Mouse (Mus musculus): Measurements from ENCODE around the gene Cda.

The Cda gene

DNA sequence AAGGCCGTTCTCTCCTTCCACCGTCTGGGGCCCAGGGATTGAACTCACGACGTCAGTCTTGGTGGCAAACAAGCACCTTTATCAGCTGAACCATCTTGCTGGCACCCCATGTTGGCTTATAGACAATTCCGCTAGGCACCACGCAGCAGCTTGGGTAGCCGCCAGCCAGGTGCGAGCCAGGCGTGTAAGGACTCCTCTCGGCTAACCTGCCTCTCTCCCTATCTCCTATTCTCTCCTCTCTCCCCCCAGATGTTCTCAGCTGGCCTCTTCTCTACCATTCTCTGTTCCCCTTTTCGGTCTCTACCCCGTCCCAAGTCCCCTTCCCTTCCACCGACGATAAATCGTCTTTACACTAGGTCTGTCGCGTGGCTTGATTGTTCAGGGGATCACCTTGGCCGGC is 64.0 kb downstream of the Cda start:
- no peak for DNase-seq

DNA sequence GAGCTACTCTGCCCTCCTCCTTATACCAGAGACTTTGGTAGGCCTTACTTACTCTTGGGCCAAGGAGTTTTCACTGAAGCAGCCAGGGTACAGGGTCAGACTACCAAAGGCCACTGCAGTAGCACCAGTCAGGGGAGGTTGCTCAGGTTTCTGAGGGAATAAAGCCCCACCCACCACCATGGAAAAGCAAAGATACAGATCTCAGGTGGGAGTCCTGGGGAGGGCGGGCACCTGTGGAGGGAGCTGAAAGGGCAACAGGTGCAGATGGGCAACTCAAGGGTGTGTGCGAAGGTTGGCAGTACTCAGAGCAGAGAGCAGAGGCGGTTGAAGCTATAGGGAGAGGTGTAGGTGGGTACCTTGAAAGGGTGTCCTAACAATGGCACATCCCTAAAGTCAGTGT is 64.8 kb downstream of the Cda start:
- DNase-seq = no peak

DNA sequence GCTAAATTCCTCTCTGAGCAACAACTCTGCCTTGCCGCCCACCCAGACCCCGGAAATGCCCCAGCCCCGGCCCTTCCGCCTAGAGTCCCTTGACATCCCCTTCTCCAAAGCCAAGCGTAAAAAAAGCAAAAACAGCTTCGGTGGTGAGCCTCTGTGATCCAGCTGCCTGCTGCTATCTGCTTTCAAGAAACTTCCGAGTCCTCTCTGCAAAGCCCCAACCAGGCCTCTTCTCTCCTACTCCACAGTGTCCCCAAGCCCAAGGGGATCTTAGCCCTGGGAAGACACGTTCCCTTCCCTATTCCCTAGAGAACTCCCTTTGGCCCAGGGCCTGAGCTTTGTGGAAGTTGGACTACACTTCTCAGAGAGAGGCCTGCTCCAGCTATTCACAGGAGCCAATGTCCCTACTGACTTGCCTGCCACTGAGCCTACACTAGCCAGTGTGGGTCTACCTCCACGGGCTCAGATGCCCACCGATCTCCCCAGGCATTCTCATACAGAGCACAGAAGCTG is 66.5 kb downstream of the Cda start:
- no peak for DNase-seq

DNA sequence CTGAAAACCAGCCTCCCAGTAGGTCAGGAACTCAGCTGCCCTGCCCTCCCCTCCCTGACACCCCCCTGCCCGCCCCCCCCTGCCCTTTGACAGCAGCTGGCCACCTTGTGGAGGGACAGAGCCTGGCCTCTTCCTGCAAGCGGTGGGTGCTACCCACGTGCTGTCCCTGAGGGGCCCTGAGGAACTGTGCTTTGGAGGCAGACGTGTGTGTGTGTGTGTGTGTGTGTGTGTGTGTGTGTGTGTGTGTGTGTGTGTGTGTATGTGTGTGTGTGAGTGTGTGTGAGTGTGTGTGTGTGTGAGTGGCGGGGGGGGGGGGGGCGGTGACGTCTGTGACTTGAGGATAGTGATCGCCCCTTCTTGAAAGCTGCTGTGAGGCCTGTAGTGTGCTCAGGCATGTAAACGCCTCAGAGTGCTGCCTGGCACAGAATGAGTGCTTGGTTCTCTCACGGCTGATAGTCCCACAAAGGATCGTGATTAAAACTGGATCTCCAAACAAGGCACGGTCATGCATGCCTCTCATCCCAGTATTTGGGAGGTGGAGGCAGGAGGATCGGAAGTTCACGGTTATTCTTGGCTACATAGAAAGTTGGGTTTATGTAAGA is 73.7 kb downstream of the Cda start:
- DNase-seq = no peak

DNA sequence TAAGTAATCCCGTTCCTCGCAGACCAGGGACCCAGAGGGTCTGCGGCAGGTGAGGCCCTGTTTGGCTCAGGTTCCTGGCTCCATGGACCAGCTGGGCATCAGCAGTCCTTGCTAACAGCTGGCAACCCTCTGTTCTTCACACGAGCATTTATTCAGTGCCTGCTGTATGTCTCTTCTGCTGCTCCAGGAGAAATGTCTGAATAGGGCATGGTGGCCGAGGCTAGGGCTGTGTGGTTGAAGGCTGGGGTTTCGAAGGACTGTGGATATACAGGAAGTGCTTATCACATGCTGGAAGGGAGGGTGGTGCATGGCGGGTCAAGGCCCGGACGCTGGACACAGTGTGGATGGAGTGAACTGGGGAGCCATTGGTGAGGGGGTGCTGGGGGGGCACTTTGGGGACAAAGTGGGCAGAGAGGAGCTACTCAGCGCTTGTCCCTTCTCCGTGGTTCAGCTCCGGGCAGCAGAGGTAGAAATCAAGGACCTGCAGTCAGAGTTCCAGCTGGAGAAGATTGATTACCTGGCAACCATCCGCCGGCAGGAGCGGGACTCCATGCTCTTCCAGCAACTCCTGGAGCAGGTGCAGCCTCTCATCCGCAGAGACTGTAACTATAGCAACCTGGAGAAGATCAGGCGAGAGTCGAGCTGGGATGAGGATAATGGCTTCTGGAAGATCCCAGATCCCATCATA is 74.4 kb downstream of the Cda start:
- no peak for DNase-seq

DNA sequence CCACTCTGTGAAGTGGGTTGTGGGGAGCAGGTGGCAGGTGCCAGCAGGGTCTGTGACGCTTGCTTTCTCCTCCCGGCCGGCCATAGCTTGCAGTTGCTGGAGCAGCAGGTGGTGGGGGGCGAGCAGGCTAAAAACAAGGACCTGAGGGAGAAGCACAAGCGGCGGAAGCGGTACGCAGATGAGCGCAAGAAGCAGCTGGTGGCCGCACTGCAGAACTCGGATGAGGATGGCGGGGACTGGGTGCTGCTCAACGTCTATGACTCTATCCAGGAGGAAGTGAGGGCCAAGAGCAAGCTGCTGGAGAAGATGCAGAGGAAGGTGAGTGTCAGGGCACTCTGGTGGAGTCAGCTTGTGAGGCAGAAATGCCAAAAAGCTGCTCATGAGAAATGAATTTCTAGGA is 75.8 kb downstream of the Cda start:
- no peak for DNase-seq

DNA sequence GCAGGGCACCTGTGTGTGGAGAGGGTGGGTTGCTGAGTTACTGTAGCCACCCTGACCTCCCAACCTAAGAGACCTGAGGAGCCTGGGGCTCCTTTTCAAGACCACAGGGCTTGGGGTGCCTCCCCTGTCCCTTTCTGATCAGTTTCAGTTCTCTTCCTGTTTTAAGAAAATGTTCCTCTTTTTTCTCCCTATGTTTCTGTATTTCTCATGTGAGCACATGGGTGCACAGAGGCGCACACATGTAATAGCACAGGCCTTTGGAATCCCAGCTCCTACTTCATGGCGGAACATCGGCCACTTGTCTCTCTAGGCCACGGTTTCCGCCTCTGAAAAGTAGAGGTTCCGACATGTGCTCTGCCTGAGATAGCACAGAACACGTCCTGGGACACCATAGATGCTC is 79.1 kb downstream of the Cda start:
- no peak for DNase-seq
